In the genomic region with DNA sequence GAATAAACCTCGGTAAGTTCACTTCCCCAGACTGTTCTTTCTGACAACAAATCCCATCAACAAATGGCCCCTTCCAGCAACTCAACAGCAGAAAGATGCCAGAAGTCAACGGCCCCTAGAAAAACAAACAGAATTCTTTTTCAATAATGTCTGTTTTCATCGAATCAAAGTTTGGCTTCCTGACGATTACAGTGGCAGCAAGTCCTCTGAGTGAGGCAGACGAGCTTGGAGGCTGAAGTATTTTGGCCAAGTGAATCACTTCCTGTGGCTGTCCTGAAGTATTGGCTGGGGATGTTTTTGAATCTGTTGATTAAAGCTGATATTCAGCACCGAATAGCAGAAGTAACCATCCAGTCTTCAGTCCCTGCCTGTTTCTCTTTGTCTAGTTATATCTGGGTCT, we compare ENCODE assay signal across 25 mouse cellular contexts. TPM values are rescaled to one million over a fixed set of nuclear protein-coding genes. Genes with fewer than 3 reads are reported as not detected.
DNase-seq lines count a peak whose midpoint lies in the region; TF ChIP-seq lines count a peak whose summit lies in the region.
"Had no signal": no experiment of that assay in that cellular context is flagged by ENCODE, and none has a peak within 500 bp of the region (broad histone marks: within the 10 kb centered on the region; RNA-seq: fewer than 3 reads in every experiment).

No protein-coding gene starts in this region.

- no peak overlapping the region for H3K9ac ChIP-seq in liver, adult 2 months (ENCODE audit: low read depth, low read length)
- H3K9ac ChIP-seq: embryonic facial prominence, embryonic 12.5 days; forebrain, embryonic 12.5 days had no signal

- TF ChIP-seq CTCF in liver, adult 2 months (IDR thresholded peaks at IDR 0.05; ENCODE audit: low read depth, low read length): no peak
- TF ChIP-seq CTCF in embryonic fibroblast, embryonic 13.5 days (IDR thresholded peaks at IDR 0.05; ENCODE audit: borderline replicate concordance, insufficient read depth, low read length): no peak

- no peaks in the 10 kb centered on the region for H3K36me3 ChIP-seq in liver, adult 2 months (ENCODE audit: control insufficient read depth, insufficient read depth, low read length)
- H3K36me3 ChIP-seq: embryonic facial prominence, embryonic 10.5 days; embryonic facial prominence, embryonic 12.5 days; forebrain, embryonic 10.5 days; forebrain, embryonic 12.5 days; G1E had no signal

- 52% methylated on average over 6 of the region's 6 CpGs for WGBS in liver, adult 2 months

- no peaks in the 10 kb centered on the region for H3K79me2 ChIP-seq in liver, adult 2 months (ENCODE audit: control insufficient read depth, insufficient read depth, low read length)

- H3K4me3 ChIP-seq in liver, adult 2 months (ENCODE audit: insufficient read depth, low read depth, low read length): no peak overlapping the region
- H3K4me3 ChIP-seq in embryonic fibroblast, embryonic 13.5 days (ENCODE audit: insufficient read depth, low read length): no peak overlapping the region
- H3K4me3 ChIP-seq: embryonic facial prominence, embryonic 10.5 days; embryonic facial prominence, embryonic 12.5 days; erythroblast, embryonic 14.5 days; forebrain, embryonic 10.5 days; forebrain, embryonic 12.5 days had no signal

- DNase-seq in heart, adult 18-20 months: peak; percentile 29 to 51
- no peak for DNase-seq in heart, adult 8-10 months (ENCODE audit: low spot score)
- peak; percentile 32 for DNase-seq in liver, adult 2 months (ENCODE audit: extremely low read depth, low read depth, low spot score)
- no peak for DNase-seq in liver
- no peak for DNase-seq in thymus, postnatal 10 days (ENCODE audit: low spot score in 2 of 2)
- DNase-seq: adrenal gland, adult 8-10 months; adrenal gland, postnatal 14 days; adrenal gland, postnatal 36 days; B cell, adult 2 months; cerebellum, adult 11-12 months; cerebellum, adult 2 months; cerebellum, adult 9-10 months; cerebellum, postnatal 10 days; cerebellum, postnatal 25 days had no signal

- peak overlapping the region; percentile 29; the same call in 1 of the 2 replicates for H3K27ac ChIP-seq in liver, adult 2 months (replicated peaks; ENCODE audit: insufficient read depth, low read depth, low read length)
- H3K27ac ChIP-seq in embryonic fibroblast, embryonic 13.5 days (ENCODE audit: insufficient read depth, low read length): peak overlapping the region; percentile 72; the same call in 1 of the 2 replicates
- H3K27ac ChIP-seq: embryonic facial prominence, embryonic 10.5 days; embryonic facial prominence, embryonic 12.5 days; forebrain, embryonic 10.5 days; forebrain, embryonic 12.5 days had no signal

- H3K4me1 ChIP-seq in liver, adult 2 months (ENCODE audit: control insufficient read depth, insufficient read depth, low read length): no peaks in the 10 kb centered on the region
- 0 out of 2 replicates have a peak, but pooled peaks cover 2% of the 10 kb centered on the region for H3K4me1 ChIP-seq in embryonic fibroblast, embryonic 13.5 days (ENCODE audit: control insufficient read depth, insufficient read depth, low read length)
- H3K4me1 ChIP-seq: embryonic facial prominence, embryonic 12.5 days; forebrain, embryonic 10.5 days; forebrain, embryonic 12.5 days had no signal

- no peaks in the 10 kb centered on the region for H3K27me3 ChIP-seq in liver, adult 2 months (ENCODE audit: control insufficient read depth, insufficient read depth, low read length)
- H3K27me3 ChIP-seq: CH12.LX; embryonic facial prominence, embryonic 12.5 days; forebrain, embryonic 12.5 days; Patski had no signal

- TF ChIP-seq POLR2A in liver, adult 2 months (IDR thresholded peaks at IDR 0.05; ENCODE audit: extremely low read depth, insufficient read depth, low read length): no peak
- TF ChIP-seq POLR2A in embryonic fibroblast, embryonic 13.5 days (IDR thresholded peaks at IDR 0.05; ENCODE audit: low read depth, low read length): no peak

RNA-seq across cellular contexts. Expression of a gene that starts 15.2 kb away (rescaled TPM):
- 1 to 10 TPM; 3.4 to 3.9 TPM for total RNA-seq in heart, adult 18-20 months (2021)
- 1 to 10 TPM; 4.2 to 7.9 (median 6.4) TPM for total RNA-seq in heart, adult 8-10 months (2022)
- 3.4 and 4.4 TPM in 2 replicates for total RNA-seq in liver, adult 2 months (2014; rRNA removed)
- polyA plus RNA-seq in liver, adult 2 months (2012; rRNA removed): 8.5 and 10.3 TPM in 2 replicates
- polyA plus RNA-seq in embryonic fibroblast, embryonic 13.5 days (2011; ENCODE audit: insufficient read length, low read depth, missing spikeins): 18.1 and 45.3 TPM in 2 replicates
- total RNA-seq: CH12.LX had no signal
- polyA plus RNA-seq: activated CD4-positive, CD25-positive, alpha-beta regulatory T cell, adult 4 months; CD4-positive, CD25-positive, alpha-beta regulatory T cell, adult 4 months; erythroblast, embryonic 14.5 days; G1E; Patski had no signal

Comparison
In these comparisons a context has a peak if more than half of its experiments do, and no peak if none do; other contexts are left out.
1. DNase-seq: peak in heart, adult 18-20 months (2 of 2) and liver, adult 2 months (single experiment); none in heart, adult 8-10 months (single experiment), liver (single experiment) and thymus, postnatal 10 days (0 of 2).